Mouse (Mus musculus): ENCODE data around the gene Ttc21a.

DNA sequence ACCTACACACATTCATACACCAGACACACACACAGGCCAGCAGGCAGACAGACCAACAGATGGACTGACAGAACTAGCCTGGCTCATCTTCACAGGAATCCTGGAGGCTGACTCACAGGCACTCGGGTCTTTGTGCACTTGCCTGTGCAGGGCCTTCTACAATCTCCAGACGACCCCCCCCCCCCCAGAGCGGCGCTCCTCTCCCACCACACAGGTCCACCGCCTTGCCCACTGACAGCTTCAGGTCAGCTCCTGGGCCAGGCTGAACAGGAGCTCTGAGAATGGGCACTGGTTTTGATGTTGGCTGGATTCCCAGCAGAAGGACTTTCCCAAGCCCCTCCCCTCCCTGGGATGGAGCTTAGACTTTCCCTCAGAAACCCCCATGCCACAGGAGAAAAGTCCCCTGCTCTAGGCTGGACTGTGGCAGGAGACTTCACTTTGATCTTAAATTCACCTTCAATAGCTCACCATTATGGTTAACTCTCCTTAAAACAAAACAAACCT, 40.2 kb downstream of the Ttc21a start:
- TF ChIP-seq CTCF (IDR thresholded peaks at IDR 0.05; ENCODE audit: extremely low read depth, insufficient read depth, insufficient read length, insufficient replicate concordance): no peak
- no peak for TF ChIP-seq POLR2A (IDR thresholded peaks at IDR 0.05; ENCODE audit: low read depth, low read length)

Data from spleen, adult 2 months (tissue).